Mouse (Mus musculus): ENCODE data around the gene Plxna2. TPM values are rescaled to one million over a fixed set of nuclear protein-coding genes. Genes with fewer than 3 reads are reported as not detected.

Gene Plxna2
- polyA plus RNA-seq, 1 experiment from 2014 or later: 7.7 TPM

DNA sequence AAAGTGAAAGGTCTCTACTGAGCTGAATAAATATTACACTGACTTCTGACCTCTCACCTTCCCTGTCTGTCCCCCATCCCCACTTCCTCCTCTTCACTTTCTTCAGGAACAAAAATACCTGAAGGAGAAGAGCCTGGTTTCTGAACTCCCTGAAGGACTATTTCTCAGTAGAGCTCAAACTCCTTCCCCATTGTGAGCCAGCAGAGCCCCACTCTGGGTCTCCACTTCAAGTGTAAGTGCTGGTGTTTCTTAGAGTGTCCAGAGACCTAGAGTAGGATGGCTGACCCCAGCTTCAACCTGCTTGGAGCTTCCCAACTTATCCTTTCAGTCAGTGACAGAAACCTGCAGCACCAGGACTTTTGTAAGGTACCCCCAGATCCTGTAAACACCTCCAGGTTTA, 9.3 kb downstream of the Plxna2 start:
- Histone ChIP-seq H3K9me3 (ENCODE audit: control insufficient read depth, low read depth, low read length) (no peaks in the 10 kb centered on the region), H3K4me1 (ENCODE audit: control insufficient read depth, insufficient read depth, low read length) (peaks cover 49% of the 10 kb centered on the region)
- ATAC-seq (ENCODE audit: insufficient number of reproducible peaks, insufficient read depth, low FRiP score, low read depth): no peak

DNA sequence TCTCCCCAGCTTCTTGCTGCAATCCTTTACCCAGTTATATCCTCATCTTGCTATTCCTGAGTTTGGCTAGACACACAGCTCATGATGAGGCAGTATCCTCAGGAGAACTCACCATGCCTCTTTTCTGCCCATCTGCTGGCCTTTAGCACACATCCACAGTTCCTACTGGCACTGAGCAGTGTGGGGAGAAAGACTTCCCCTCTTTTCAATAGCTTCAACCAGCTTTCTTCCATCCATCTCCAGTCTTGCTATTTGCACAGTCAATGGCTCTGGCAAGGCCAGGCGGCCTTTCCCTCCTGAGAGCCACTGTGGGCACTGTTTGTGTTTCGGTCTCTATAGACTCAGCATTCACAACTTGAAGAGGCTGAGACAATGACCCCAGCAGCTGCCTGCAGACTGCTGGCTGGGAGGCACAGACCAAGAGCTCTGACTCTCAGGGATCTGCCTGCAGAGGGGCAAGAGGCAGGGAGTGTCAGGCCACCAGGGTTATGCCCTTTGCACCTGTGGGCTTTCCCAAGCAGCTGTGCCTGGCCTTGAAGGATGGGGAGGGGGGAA, 11.2 kb downstream of the Plxna2 start:
- Histone ChIP-seq H3K27ac (ENCODE audit: low read length) (0 out of 2 replicates have a peak overlapping the region, but pooled peaks have one; percentile 27), H3K4me1 (ENCODE audit: control insufficient read depth, insufficient read depth, low read length) (peaks cover 35% of the 10 kb centered on the region)
- peak; percentile 39; the same call in 1 of the 2 replicates for ATAC-seq (ENCODE audit: insufficient number of reproducible peaks, insufficient read depth, low FRiP score, low read depth)

More for the DNA sequence above, 9.3 kb downstream of the Plxna2 start:
- Histone ChIP-seq H3K27me3 (ENCODE audit: control insufficient read depth, insufficient read depth, low read length) (no peaks in the 10 kb centered on the region), H3K4me2 (replicated peaks; ENCODE audit: low read depth, low read length) (no peak overlapping the region), H3K27ac (ENCODE audit: low read length) (no peak overlapping the region), H3K36me3 (ENCODE audit: control insufficient read depth, insufficient read depth, low read length) (no peaks in the 10 kb centered on the region), H3K4me3 (ENCODE audit: low read depth, low read length) (no peak overlapping the region), H3K9ac (replicated peaks; ENCODE audit: low read depth, low read length) (no peak overlapping the region)

GRCm38 (mm10) chr1:194630498-194631056, 12.6 kb downstream of the Plxna2 start:
- Histone ChIP-seq H3K36me3 (ENCODE audit: control insufficient read depth, insufficient read depth, low read length) (no peaks in the 10 kb centered on the region), H3K4me3 (ENCODE audit: low read depth, low read length) (no peak overlapping the region), H3K4me2 (replicated peaks; ENCODE audit: low read depth, low read length) (no peak overlapping the region), H3K9me3 (ENCODE audit: control insufficient read depth, low read depth, low read length) (no peaks in the 10 kb centered on the region), H3K27me3 (ENCODE audit: control insufficient read depth, insufficient read depth, low read length) (no peaks in the 10 kb centered on the region), H3K9ac (replicated peaks; ENCODE audit: low read depth, low read length) (no peak overlapping the region), H3K4me1 (ENCODE audit: control insufficient read depth, insufficient read depth, low read length) (peaks cover 31% of the 10 kb centered on the region), H3K27ac (ENCODE audit: low read length) (no peak overlapping the region)
- ATAC-seq (ENCODE audit: insufficient number of reproducible peaks, insufficient read depth, low FRiP score, low read depth): no peak
- WGBS: 47% methylated on average over 1 of the region's 1 CpGs

More for the DNA sequence above, 11.2 kb downstream of the Plxna2 start:
- Histone ChIP-seq H3K9ac (replicated peaks; ENCODE audit: low read depth, low read length) (no peak overlapping the region), H3K4me2 (replicated peaks; ENCODE audit: low read depth, low read length) (no peak overlapping the region), H3K4me3 (ENCODE audit: low read depth, low read length) (no peak overlapping the region), H3K36me3 (ENCODE audit: control insufficient read depth, insufficient read depth, low read length) (no peaks in the 10 kb centered on the region), H3K9me3 (ENCODE audit: control insufficient read depth, low read depth, low read length) (no peaks in the 10 kb centered on the region), H3K27me3 (ENCODE audit: control insufficient read depth, insufficient read depth, low read length) (no peaks in the 10 kb centered on the region)
- WGBS: 25% methylated on average over 2 of the region's 2 CpGs

DNA sequence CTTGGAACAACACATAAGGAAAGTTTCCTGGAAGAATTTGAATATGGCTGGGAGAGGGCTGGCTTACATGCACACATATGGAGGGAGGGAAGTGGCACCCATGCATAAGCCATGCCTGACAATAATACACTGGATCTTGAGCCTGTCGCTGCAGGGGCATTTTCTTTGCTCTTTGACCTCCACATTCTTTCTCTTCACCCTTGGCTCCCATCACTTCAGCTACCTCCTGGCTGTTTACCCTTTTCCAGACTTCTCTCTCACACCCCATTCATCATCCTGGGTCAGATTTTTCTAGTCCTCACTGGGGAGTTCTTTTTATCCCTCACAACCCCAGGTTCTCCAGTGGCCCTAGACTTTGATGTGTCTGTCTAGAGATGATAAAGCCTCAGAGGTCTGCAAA, 13.6 kb downstream of the Plxna2 start:
- ATAC-seq (ENCODE audit: insufficient number of reproducible peaks, insufficient read depth, low FRiP score, low read depth): no peak

GRCm38 (mm10) chr1:194632029-194632428, 14.0 kb downstream of the Plxna2 start:
- H3K36me3 ChIP-seq (ENCODE audit: control insufficient read depth, insufficient read depth, low read length): no peaks in the 10 kb centered on the region
- no peak overlapping the region for H3K9ac ChIP-seq (replicated peaks; ENCODE audit: low read depth, low read length)
- H3K9me3 ChIP-seq (ENCODE audit: control insufficient read depth, low read depth, low read length): no peaks in the 10 kb centered on the region
- H3K4me1 ChIP-seq (ENCODE audit: control insufficient read depth, insufficient read depth, low read length): peaks cover 22% of the 10 kb centered on the region
- no peak overlapping the region for H3K27ac ChIP-seq (ENCODE audit: low read length)
- no peak overlapping the region for H3K4me3 ChIP-seq (ENCODE audit: low read depth, low read length)
- no peak overlapping the region for H3K4me2 ChIP-seq (replicated peaks; ENCODE audit: low read depth, low read length)
- no peak for ATAC-seq (ENCODE audit: insufficient number of reproducible peaks, insufficient read depth, low FRiP score, low read depth)
- 80% methylated on average over 1 of the region's 1 CpGs for WGBS
- H3K27me3 ChIP-seq (ENCODE audit: control insufficient read depth, insufficient read depth, low read length): no peaks in the 10 kb centered on the region

More for the DNA sequence above, 13.6 kb downstream of the Plxna2 start:
- H3K4me2 ChIP-seq (replicated peaks; ENCODE audit: low read depth, low read length): no peak overlapping the region
- H3K36me3 ChIP-seq (ENCODE audit: control insufficient read depth, insufficient read depth, low read length): no peaks in the 10 kb centered on the region
- H3K9me3 ChIP-seq (ENCODE audit: control insufficient read depth, low read depth, low read length): no peaks in the 10 kb centered on the region
- H3K9ac ChIP-seq (replicated peaks; ENCODE audit: low read depth, low read length): no peak overlapping the region
- H3K27ac ChIP-seq (ENCODE audit: low read length): no peak overlapping the region
- no peaks in the 10 kb centered on the region for H3K27me3 ChIP-seq (ENCODE audit: control insufficient read depth, insufficient read depth, low read length)
- H3K4me1 ChIP-seq (ENCODE audit: control insufficient read depth, insufficient read depth, low read length): peaks cover 24% of the 10 kb centered on the region
- H3K4me3 ChIP-seq (ENCODE audit: low read depth, low read length): no peak overlapping the region
- 16% methylated on average over 1 of the region's 1 CpGs for WGBS

- no peak overlapping the region for H3K4me2 ChIP-seq (replicated peaks; ENCODE audit: low read depth, low read length)
- no peak overlapping the region for H3K4me3 ChIP-seq (ENCODE audit: low read depth, low read length)
- ATAC-seq (ENCODE audit: insufficient number of reproducible peaks, insufficient read depth, low FRiP score, low read depth): no peak
- no peaks in the 10 kb centered on the region for H3K36me3 ChIP-seq (ENCODE audit: control insufficient read depth, insufficient read depth, low read length)
- H3K9ac ChIP-seq (replicated peaks; ENCODE audit: low read depth, low read length): no peak overlapping the region
- no peaks in the 10 kb centered on the region for H3K9me3 ChIP-seq (ENCODE audit: control insufficient read depth, low read depth, low read length)
- 13% methylated on average over 1 of the region's 1 CpGs for WGBS
- H3K27ac ChIP-seq (ENCODE audit: low read length): peak overlapping the region; percentile 35; the same call in 1 of the 2 replicates
- no peaks in the 10 kb centered on the region for H3K27me3 ChIP-seq (ENCODE audit: control insufficient read depth, insufficient read depth, low read length)
- H3K4me1 ChIP-seq (ENCODE audit: control insufficient read depth, insufficient read depth, low read length): peaks cover 9% of the 10 kb centered on the region; the same call in 1 of the 2 replicates
Measured at GRCm38 (mm10) chr1:194635411-194635810, 17.4 kb downstream of the Plxna2 start.

DNA sequence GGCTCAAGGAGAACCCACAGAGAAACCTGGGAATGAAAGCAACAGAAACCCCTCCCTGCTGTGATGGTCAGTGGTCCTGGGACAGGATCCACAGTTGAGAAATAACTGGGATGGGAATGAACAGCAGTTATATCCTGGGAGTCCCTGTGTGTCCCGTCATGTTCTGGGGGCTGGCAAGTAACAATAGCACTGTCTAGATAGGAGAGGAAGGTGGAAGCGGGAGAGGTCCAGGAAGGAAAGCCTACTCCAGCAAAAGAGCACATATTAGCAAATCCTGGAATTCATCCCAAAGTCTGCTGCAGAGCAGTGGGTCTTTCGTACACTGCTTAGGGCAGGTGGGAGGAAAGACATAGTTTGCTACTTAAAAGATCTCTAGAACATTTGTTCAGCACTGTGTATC, 17.9 kb downstream of the Plxna2 start:
- no peaks in the 10 kb centered on the region for H3K27me3 ChIP-seq (ENCODE audit: control insufficient read depth, insufficient read depth, low read length)
- WGBS: 53% methylated on average over 3 of the region's 3 CpGs
- no peak overlapping the region for H3K9ac ChIP-seq (replicated peaks; ENCODE audit: low read depth, low read length)
- H3K4me2 ChIP-seq (replicated peaks; ENCODE audit: low read depth, low read length): no peak overlapping the region
- H3K27ac ChIP-seq (ENCODE audit: low read length): peak overlapping the region; percentile 35; the same call in 1 of the 2 replicates
- H3K9me3 ChIP-seq (ENCODE audit: control insufficient read depth, low read depth, low read length): no peaks in the 10 kb centered on the region
- H3K4me1 ChIP-seq (ENCODE audit: control insufficient read depth, insufficient read depth, low read length): peaks cover 9% of the 10 kb centered on the region; the same call in 1 of the 2 replicates
- H3K36me3 ChIP-seq (ENCODE audit: control insufficient read depth, insufficient read depth, low read length): no peaks in the 10 kb centered on the region
- no peak for ATAC-seq (ENCODE audit: insufficient number of reproducible peaks, insufficient read depth, low FRiP score, low read depth)
- no peak overlapping the region for H3K4me3 ChIP-seq (ENCODE audit: low read depth, low read length)

DNA sequence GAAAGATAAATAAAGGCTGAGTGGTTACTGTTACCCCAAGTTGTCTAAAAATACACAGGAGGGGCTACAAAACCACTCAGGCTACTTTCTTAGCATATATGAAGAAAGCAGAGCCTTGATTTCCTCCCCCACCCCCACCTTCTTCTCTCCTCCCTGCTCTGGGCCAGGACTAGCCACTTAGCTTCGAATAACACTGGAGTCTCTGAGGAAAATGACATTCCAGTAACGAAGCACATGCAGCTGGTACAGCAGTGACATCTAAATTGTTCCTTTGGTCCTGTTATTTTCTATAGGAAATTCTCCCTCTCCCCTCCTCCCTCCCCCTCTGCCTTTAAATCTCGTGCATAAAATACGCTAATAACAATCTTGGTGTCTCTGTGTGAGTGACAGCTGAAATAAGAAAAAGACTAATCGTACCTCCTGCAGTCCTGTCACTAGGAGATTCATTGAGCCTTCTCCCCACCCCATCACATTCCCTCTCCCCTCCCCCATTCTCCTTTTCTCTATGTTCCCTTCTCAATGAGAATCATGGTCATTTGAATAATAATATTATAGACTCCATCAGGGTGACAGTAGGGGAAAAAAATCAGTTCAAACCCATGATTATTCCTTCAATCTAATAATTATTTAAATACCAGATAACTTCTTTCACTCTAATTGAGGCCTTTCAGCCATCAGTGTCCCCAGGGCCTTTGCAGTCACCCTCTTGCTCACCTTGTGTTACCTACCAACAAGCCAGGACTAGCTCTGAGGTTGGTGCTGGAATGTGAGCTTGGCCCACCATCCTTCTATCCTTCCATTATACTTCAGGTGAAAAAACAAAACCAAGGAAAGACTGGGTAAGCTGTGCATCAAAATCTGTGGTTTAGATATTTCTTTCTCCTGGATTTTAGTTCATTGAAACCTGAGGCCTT, 19.6 kb downstream of the Plxna2 start:
- WGBS: 28% methylated on average over 5 of the region's 5 CpGs

More for the DNA sequence above, 19.6 kb downstream of the Plxna2 start:
- ATAC-seq (ENCODE audit: insufficient number of reproducible peaks, insufficient read depth, low FRiP score, low read depth): no peak
- no peaks in the 10 kb centered on the region for H3K36me3 ChIP-seq (ENCODE audit: control insufficient read depth, insufficient read depth, low read length)
- no peak overlapping the region for H3K27ac ChIP-seq (ENCODE audit: low read length)
- H3K4me3 ChIP-seq (ENCODE audit: low read depth, low read length): no peak overlapping the region
- no peak overlapping the region for H3K4me2 ChIP-seq (replicated peaks; ENCODE audit: low read depth, low read length)
- H3K9me3 ChIP-seq (ENCODE audit: control insufficient read depth, low read depth, low read length): no peaks in the 10 kb centered on the region
- H3K9ac ChIP-seq (replicated peaks; ENCODE audit: low read depth, low read length): no peak overlapping the region
- H3K27me3 ChIP-seq (ENCODE audit: control insufficient read depth, insufficient read depth, low read length): no peaks in the 10 kb centered on the region
- peaks cover 9% of the 10 kb centered on the region; the same call in 1 of the 2 replicates for H3K4me1 ChIP-seq (ENCODE audit: control insufficient read depth, insufficient read depth, low read length)
